Mouse (Mus musculus) bone marrow macrophage, adult 2 months (primary cell): ENCODE measurements around the gene Nenf.

Source experiments
- CTCF ChIP-seq: IDR thresholded peaks from 2 replicates; pipeline ENCODE4 v1.5.1; 2012; ENCODE audit warnings: low read depth, mild to moderate bottlenecking, low read length, moderate library complexity
- POLR2A ChIP-seq: IDR thresholded peaks from 2 replicates; pipeline ENCODE4 v1.6.1; 2012; ENCODE audit warnings: mild to moderate bottlenecking, low read depth, low read length, borderline replicate concordance

GRCm38 (mm10) chr1:191362412-191362811 lies 44.4 kb upstream of the Nenf start:
- no peak for TF ChIP-seq CTCF
- no peak for TF ChIP-seq POLR2A
